9 mouse cellular contexts compared by ENCODE assay signal in the genomic region with DNA sequence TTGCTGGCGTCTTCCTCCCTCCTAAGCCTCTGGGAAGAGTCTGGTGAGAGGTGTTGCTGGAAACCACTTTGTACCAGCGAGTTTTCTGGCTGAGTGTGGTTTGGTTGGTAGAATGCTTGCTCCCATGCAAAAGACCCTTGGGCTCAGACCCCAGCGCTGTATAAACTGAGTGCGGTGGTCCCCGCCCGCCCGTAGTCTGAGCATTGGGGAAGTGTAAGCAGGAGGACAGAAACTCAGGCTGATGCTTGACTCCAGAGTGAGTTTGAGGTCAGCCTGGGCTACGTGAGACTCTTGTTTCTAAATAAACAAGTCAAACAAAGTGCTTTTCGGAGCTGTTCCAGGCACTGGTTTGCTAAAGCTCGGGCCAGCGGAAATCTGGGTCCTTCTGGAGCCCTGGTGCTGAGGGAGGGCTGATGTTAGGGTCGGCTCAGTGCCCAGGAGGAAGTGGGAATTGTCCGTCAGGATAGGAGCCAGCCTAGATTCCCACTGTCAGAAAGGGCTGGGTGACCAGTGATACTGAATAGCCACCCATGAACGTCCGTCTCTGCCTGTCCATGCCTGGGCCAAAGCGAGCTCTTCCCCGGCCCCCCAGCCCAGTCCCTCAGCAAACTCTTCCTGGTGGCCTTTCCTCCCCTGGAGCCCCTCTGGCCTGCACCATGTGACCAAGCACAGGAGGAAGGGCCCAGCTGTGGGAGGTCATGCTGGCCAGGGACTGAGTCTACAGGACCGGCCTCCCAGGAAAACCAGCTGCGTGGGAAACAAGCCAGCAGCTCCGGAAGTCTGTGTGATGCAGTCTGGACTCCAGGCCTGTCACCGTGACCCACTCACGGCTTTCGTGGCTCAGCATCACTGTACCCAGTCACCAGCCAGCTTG.
DNase-seq lines count a peak whose midpoint lies in the region; ATAC-seq and TF ChIP-seq lines count a peak whose summit lies in the region.
"Had no signal": no experiment of that assay in that cellular context is flagged by ENCODE, and none has a peak within 500 bp of the region (broad histone marks: within the 10 kb centered on the region; RNA-seq: fewer than 3 reads in every experiment).

No protein-coding gene starts in this region.

- H3K4me1 ChIP-seq in hindbrain, postnatal 0 days (ENCODE audit: insufficient read depth, low read length): peaks cover 37% of the 10 kb centered on the region
- H3K4me1 ChIP-seq in liver, embryonic 15.5 days (replicated peaks): peaks cover 70% of the 10 kb centered on the region

- H3K9me3 ChIP-seq in hindbrain, postnatal 0 days (ENCODE audit: low read length): no peaks in the 10 kb centered on the region
- H3K9me3 ChIP-seq in liver, embryonic 15.5 days (replicated peaks): no peaks in the 10 kb centered on the region

- no peak overlapping the region for H3K4me3 ChIP-seq in hindbrain, postnatal 0 days (ENCODE audit: low read length)
- H3K4me3 ChIP-seq in liver, embryonic 15.5 days (replicated peaks): no peak overlapping the region

- H3K9ac ChIP-seq in hindbrain, postnatal 0 days (replicated peaks; ENCODE audit: low read length): no peak overlapping the region
- H3K9ac ChIP-seq in liver, embryonic 15.5 days: no peak overlapping the region
- H3K9ac ChIP-seq: liver, embryonic 14.5 days had no signal

- H3K4me2 ChIP-seq in hindbrain, postnatal 0 days (ENCODE audit: low read depth, low read length): no peak overlapping the region
- no peak overlapping the region for H3K4me2 ChIP-seq in liver, embryonic 15.5 days

- no peaks in the 10 kb centered on the region for H3K27me3 ChIP-seq in hindbrain, postnatal 0 days (ENCODE audit: insufficient read depth, low read length)
- H3K27me3 ChIP-seq in liver, embryonic 15.5 days: no peaks in the 10 kb centered on the region

- WGBS in hindbrain, postnatal 0 days: 59% methylated on average over 23 of the region's 23 CpGs
- 63% methylated on average over 23 of the region's 23 CpGs for WGBS in liver, embryonic 15.5 days (ENCODE audit: insufficient replicate concordance)

- ATAC-seq in hindbrain, postnatal 0 days: no peak
- no peak for ATAC-seq in liver, embryonic 15.5 days (ENCODE audit: insufficient read depth)

- peak; percentile 89 for DNase-seq in 3134 (ENCODE audit: extremely low read depth, insufficient read length, low spot score)
- peak; percentile 59 for DNase-seq in NIH3T3 (ENCODE audit: low read depth)
- DNase-seq in gastrocnemius, postnatal 25 days: peak; percentile 84
- peak; percentile 51 for DNase-seq in hindbrain, postnatal 0 days (ENCODE audit: low spot score)
- DNase-seq in right cerebral cortex, postnatal 4 days: peak; percentile 37
- DNase-seq in T-cell, adult 2 months (ENCODE audit: low spot score): no peak
- DNase-seq in left cerebral cortex, adult 11 months (ENCODE audit: low spot score): no peak

- peak overlapping the region; percentile 32; the same call in 1 of the 2 replicates for H3K27ac ChIP-seq in hindbrain, postnatal 0 days
- H3K27ac ChIP-seq in liver, embryonic 15.5 days (replicated peaks): peak overlapping the region; percentile 51; the same call in 1 of the 2 replicates
- H3K27ac ChIP-seq: liver, embryonic 14.5 days had no signal

- TF ChIP-seq CTCF in hindbrain, postnatal 0 days (IDR thresholded peaks at IDR 0.05; ENCODE audit: low read depth): no peak

- H3K36me3 ChIP-seq in hindbrain, postnatal 0 days (ENCODE audit: insufficient read depth, low read length): no peaks in the 10 kb centered on the region
- H3K36me3 ChIP-seq in liver, embryonic 15.5 days (replicated peaks): no peaks in the 10 kb centered on the region

Comparison
In these comparisons a context has a peak if more than half of its experiments do, and no peak if none do; other contexts are left out.
1. DNase-seq: peak in 3134 (single experiment), NIH3T3 (single experiment), gastrocnemius, postnatal 25 days (single experiment), hindbrain, postnatal 0 days (single experiment) and right cerebral cortex, postnatal 4 days (single experiment); none in T-cell, adult 2 months (single experiment) and left cerebral cortex, adult 11 months (single experiment).